Mouse (Mus musculus) heart, adult 2 months (tissue): ENCODE data around the gene Fyn.

ENCODE experiments used
- CTCF ChIP-seq: fragments of 200-600 bp; IDR thresholded peaks from 2 replicates; pipeline ENCODE4 v1.8.1; 2022; ENCODE audit warnings: antibody characterized with exemption, mild to moderate bottlenecking, moderate library complexity
- EP300 ChIP-seq: fragments of 200-500 bp; IDR thresholded peaks from 2 replicates; pipeline ENCODE4 v1.6.1; 2011; ENCODE audit warnings: low read depth, low read length, control low read depth; ENCODE audit not compliant: insufficient read depth
- POLR2A ChIP-seq: fragments of 200-500 bp; IDR thresholded peaks from 2 replicates; pipeline ENCODE4 v1.6.1; 2011; ENCODE audit warnings: mild to moderate bottlenecking, low read depth, low read length, control low read depth; ENCODE audit not compliant: insufficient read depth

DNA sequence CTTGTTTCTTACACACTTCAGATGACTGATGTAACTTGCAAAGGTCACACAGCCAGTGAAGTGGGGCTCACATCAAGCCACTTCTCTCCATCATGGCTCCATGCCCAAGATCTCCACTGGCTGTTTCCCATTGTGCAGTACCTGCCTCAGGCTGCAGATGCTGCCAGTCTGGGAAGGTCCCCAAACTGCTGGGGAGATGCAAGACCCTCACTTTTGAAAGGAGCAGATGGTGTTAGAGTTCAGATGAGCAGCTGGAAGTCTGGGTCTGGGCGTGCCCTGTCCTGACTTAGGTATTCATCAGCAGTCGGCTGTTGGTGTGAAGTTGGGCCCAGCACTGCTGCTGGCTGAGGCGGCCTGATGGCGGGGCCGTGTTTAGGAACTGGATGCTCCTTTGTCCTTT, 93.3 kb downstream of the Fyn start:
- TF ChIP-seq CTCF, result no peak
- no peak for TF ChIP-seq POLR2A
- no peak for TF ChIP-seq EP300
